Mouse (Mus musculus): ENCODE measurements around the gene Crtc3.

- no peak for TF ChIP-seq POLR2A (IDR thresholded peaks at IDR 0.05; ENCODE audit: borderline replicate concordance, low read depth, low read length)
- no peak for TF ChIP-seq CTCF (IDR thresholded peaks at IDR 0.05; ENCODE audit: low read depth, low read length)
These were observed 76.4 kb downstream of the Crtc3 start for GRCm38 (mm10) chr7:80612191-80612787.
